Mouse (Mus musculus) forebrain, embryonic 10.5 days (tissue): ENCODE results near the gene Ovca2. TPM values are rescaled to one million over a fixed set of nuclear protein-coding genes. Genes with fewer than 3 reads are reported as not detected.

Experiments used
- DNase-seq: peaks from one replicate; pipeline ENCODE4 v3.0.0-alpha.2; 2017; ENCODE audit warnings: low spot score; ENCODE audit errors: extremely low spot score
- H3K27ac ChIP-seq: fragments of 300-500 bp; sonication (generic); 2 replicates; pipeline ENCODE4 v1.5.1; 2016; ENCODE audit warnings: mild to moderate bottlenecking
- H3K27me3 ChIP-seq: fragments of 300-500 bp; sonication (generic); 2 replicates; pipeline ENCODE4 v1.6.1; 2016; ENCODE audit warnings: mild to moderate bottlenecking; ENCODE audit not compliant: poor library complexity, severe bottlenecking
- H3K36me3 ChIP-seq: fragments of 300-500 bp; sonication (generic); replicated peaks from 2 replicates; pipeline ENCODE4 v1.6.1; 2016; ENCODE audit warnings: mild to moderate bottlenecking, moderate library complexity
- H3K4me1 ChIP-seq: fragments of 300-500 bp; sonication (generic); 2 replicates; pipeline ENCODE4 v1.6.1; 2016
- H3K4me3 ChIP-seq: fragments of 300-500 bp; sonication (generic); 2 replicates; pipeline ENCODE4 v1.5.1; 2016; ENCODE audit warnings: mild to moderate bottlenecking, moderate library complexity
- H3K9me3 ChIP-seq: fragments of 300-500 bp; sonication (generic); 2 replicates; pipeline ENCODE4 v1.6.1; 2016; ENCODE audit warnings: mild to moderate bottlenecking, moderate library complexity
- WGBS: fragments of 180-500 bp; shearing (Covaris S2); methylation state at CpG from one replicate; pipeline ENCODE4 v1.1.7; 2016; 5-methylcytosine and 5-hydroxymethylcytosine counted together
- polyA plus RNA-seq: library from polyadenylated mRNA; unstranded; fragments of >200 nt; fragmentation: Nextera tagmentation; extraction: Ambion mirVana; gene quantifications from 2 replicates; pipeline ENCODE4 v1.2.1, GENCODE M21; 2016

The Ovca2 gene
- polyA plus RNA-seq, 1 experiment from 2014 or later = 33.6 TPM

DNA sequence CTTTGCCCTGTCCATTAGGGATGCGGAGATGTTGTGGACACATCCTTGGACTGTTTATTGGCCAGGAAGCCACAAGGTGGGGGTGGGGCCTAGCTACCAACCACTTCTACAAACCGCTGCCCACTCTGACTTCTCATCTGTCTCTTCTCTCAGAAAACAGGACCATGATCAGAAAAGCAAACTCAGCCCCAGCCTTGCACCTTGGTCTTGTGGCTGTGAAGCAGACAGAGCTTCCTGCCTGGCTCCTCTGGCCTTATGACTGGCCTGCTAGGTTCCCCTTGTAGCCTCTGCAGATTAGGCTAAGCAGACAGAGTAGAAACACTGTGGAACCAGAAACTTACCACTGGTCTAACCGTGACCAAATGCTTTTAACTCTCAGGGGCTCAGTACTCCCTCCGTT lies 30.7 kb upstream of the Ovca2 start:
- H3K36me3 ChIP-seq = no peaks in the 10 kb centered on the region
- H3K4me1 ChIP-seq = peaks cover 76% of the 10 kb centered on the region
- DNase-seq = no peak
- peak overlapping the region; percentile 61 for H3K27ac ChIP-seq
- no peak overlapping the region for H3K4me3 ChIP-seq
- no peaks in the 10 kb centered on the region for H3K9me3 ChIP-seq
- H3K27me3 ChIP-seq = peaks cover 43% of the 10 kb centered on the region
- 66% methylated on average over 4 of the region's 4 CpGs for WGBS

DNA sequence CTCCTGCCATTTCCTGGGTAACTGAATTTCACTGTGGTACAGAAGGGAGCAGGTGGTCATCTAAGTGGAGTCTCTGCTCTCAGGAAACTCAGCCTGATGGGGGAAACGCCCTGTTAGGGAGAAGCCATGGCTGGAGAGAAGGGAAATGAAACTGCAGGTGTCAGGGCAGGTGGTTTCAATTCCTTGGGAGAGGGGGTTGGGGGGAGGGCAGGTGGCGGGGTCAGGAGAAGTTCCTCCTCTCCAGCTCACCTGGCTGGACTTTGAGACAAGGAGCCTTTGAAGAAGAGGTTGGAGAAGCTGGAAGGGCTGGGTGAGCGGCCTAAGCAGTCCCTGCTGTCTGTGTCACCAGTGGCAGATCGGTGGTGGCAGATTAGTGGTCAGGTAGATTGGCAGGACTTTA lies 27.7 kb upstream of the Ovca2 start:
- Histone ChIP-seq H3K4me3 (no peak overlapping the region), H3K36me3 (no peaks in the 10 kb centered on the region), H3K27ac (no peak overlapping the region), H3K4me1 (peaks cover 66% of the 10 kb centered on the region), H3K27me3 (peaks cover 39% of the 10 kb centered on the region), H3K9me3 (no peaks in the 10 kb centered on the region)
- DNase-seq = no peak
- 69% methylated on average over 4 of the region's 4 CpGs for WGBS

- Histone ChIP-seq H3K4me3 (no peak overlapping the region), H3K27ac (peak overlapping the region; percentile 12; the same call in 1 of the 2 replicates), H3K27me3 (peaks cover 43% of the 10 kb centered on the region), H3K9me3 (no peaks in the 10 kb centered on the region), H3K36me3 (no peaks in the 10 kb centered on the region), H3K4me1 (peaks cover 47% of the 10 kb centered on the region)
- WGBS = 28% methylated on average over 9 of the region's 9 CpGs
- DNase-seq = no peak
Measured at GRCm38 (mm10) chr11:75204472-75204871, 25.8 kb upstream of the Ovca2 start.

- DNase-seq = no peak
- 85% methylated on average over 4 of the region's 4 CpGs for WGBS
- no peak overlapping the region for H3K27ac ChIP-seq
- H3K4me3 ChIP-seq = no peak overlapping the region
- H3K27me3 ChIP-seq = peaks cover 46% of the 10 kb centered on the region
- no peaks in the 10 kb centered on the region for H3K36me3 ChIP-seq
- H3K4me1 ChIP-seq = peaks cover 42% of the 10 kb centered on the region
- no peaks in the 10 kb centered on the region for H3K9me3 ChIP-seq
Measured at GRCm38 (mm10) chr11:75203926-75204325, 25.3 kb upstream of the Ovca2 start.

GRCm38 (mm10) chr11:75201721-75202120 lies 23.1 kb upstream of the Ovca2 start:
- Histone ChIP-seq H3K27ac (no peak overlapping the region), H3K27me3 (peaks cover 68% of the 10 kb centered on the region), H3K9me3 (no peaks in the 10 kb centered on the region), H3K4me1 (peaks cover 50% of the 10 kb centered on the region), H3K4me3 (no peak overlapping the region), H3K36me3 (no peaks in the 10 kb centered on the region)
- WGBS = 73% methylated on average over 8 of the region's 8 CpGs
- no peak for DNase-seq

- Histone ChIP-seq H3K9me3 (no peaks in the 10 kb centered on the region), H3K27ac (no peak overlapping the region), H3K27me3 (peaks cover 76% of the 10 kb centered on the region), H3K4me3 (no peak overlapping the region), H3K36me3 (no peaks in the 10 kb centered on the region), H3K4me1 (peaks cover 57% of the 10 kb centered on the region)
- 92% methylated on average over 12 of the region's 12 CpGs for WGBS
- no peak for DNase-seq
Measured at GRCm38 (mm10) chr11:75200935-75201334, 22.3 kb upstream of the Ovca2 start.

- H3K27me3 ChIP-seq = peaks cover 86% of the 10 kb centered on the region
- H3K4me3 ChIP-seq = no peak overlapping the region
- H3K9me3 ChIP-seq = no peaks in the 10 kb centered on the region
- H3K27ac ChIP-seq = no peak overlapping the region
- no peaks in the 10 kb centered on the region for H3K36me3 ChIP-seq
- DNase-seq = no peak
- H3K4me1 ChIP-seq = peaks cover 58% of the 10 kb centered on the region
- 93% methylated on average over 5 of the region's 5 CpGs for WGBS
Measured at GRCm38 (mm10) chr11:75199951-75200350, 21.3 kb upstream of the Ovca2 start.

DNA sequence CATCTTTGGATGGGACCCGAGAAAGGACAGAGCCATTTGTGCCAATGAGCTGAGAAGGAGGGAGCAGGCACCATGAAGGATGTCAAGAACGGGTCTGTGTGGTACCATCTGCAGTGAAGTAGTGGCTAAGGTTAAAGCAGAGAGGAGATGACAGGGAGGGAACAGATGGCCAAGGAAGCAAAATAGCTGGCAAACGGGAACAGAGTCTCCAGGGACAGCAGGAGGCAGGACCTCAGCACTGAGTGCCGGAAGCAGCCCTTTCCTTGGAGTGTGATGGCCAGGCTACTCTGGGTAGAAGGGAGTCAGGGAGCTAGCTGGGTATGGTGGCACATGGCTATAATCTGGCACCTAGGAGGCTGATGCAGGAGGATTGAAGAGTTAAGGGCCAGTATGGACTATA lies 20.2 kb upstream of the Ovca2 start:
- no peak for DNase-seq
- peaks cover 93% of the 10 kb centered on the region for H3K27me3 ChIP-seq
- H3K4me1 ChIP-seq = peaks cover 58% of the 10 kb centered on the region
- H3K9me3 ChIP-seq = no peaks in the 10 kb centered on the region
- H3K4me3 ChIP-seq = no peak overlapping the region
- WGBS = 78% methylated on average over 4 of the region's 4 CpGs
- no peak overlapping the region for H3K27ac ChIP-seq
- no peaks in the 10 kb centered on the region for H3K36me3 ChIP-seq

GRCm38 (mm10) chr11:75197956-75198355 lies 19.3 kb upstream of the Ovca2 start:
- Histone ChIP-seq H3K27ac (no peak overlapping the region), H3K4me3 (no peak overlapping the region), H3K9me3 (no peaks in the 10 kb centered on the region), H3K27me3 (peaks cover 93% of the 10 kb centered on the region), H3K36me3 (no peaks in the 10 kb centered on the region), H3K4me1 (peaks cover 58% of the 10 kb centered on the region)
- DNase-seq = no peak
- 39% methylated on average over 7 of the region's 7 CpGs for WGBS

DNA sequence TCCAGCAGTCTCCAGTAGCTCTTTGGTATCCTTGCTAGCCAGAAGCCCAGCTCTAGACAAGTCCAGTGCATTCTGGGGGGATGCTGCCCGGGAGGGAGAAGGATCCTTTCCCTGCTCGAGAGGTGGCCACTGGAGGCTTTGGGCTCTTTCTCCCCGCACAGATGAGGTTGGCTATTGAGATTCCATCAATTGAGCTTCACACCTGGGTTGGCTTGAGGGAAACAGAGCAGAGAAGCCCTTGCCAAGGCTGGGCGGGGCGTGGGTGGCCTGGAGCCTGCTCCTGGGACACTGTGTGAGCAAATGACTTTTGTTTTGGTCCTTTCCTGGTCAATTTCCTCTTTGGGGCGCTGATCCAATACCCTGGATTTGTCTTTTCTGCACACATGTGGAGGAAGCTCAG lies 17.5 kb upstream of the Ovca2 start:
- peaks cover 64% of the 10 kb centered on the region for H3K4me1 ChIP-seq

GRCm38 (mm10) chr11:75194850-75195461 lies 16.3 kb upstream of the Ovca2 start:
- Histone ChIP-seq H3K9me3 (no peaks in the 10 kb centered on the region), H3K36me3 (no peaks in the 10 kb centered on the region), H3K27ac (peak overlapping the region; percentile 70), H3K27me3 (peaks cover 92% of the 10 kb centered on the region), H3K4me1 (peaks cover 73% of the 10 kb centered on the region), H3K4me3 (peak overlapping the region; percentile 58)
- WGBS = under 1% methylated on average over 39 of the region's 39 CpGs
- DNase-seq = peak; percentile 77

More for the DNA sequence above, 17.5 kb upstream of the Ovca2 start:
- no peak for DNase-seq
- Histone ChIP-seq H3K27ac (no peak overlapping the region), H3K4me3 (no peak overlapping the region), H3K36me3 (no peaks in the 10 kb centered on the region), H3K27me3 (peaks cover 99% of the 10 kb centered on the region), H3K9me3 (no peaks in the 10 kb centered on the region)
- WGBS = 36% methylated on average over 6 of the region's 6 CpGs

DNA sequence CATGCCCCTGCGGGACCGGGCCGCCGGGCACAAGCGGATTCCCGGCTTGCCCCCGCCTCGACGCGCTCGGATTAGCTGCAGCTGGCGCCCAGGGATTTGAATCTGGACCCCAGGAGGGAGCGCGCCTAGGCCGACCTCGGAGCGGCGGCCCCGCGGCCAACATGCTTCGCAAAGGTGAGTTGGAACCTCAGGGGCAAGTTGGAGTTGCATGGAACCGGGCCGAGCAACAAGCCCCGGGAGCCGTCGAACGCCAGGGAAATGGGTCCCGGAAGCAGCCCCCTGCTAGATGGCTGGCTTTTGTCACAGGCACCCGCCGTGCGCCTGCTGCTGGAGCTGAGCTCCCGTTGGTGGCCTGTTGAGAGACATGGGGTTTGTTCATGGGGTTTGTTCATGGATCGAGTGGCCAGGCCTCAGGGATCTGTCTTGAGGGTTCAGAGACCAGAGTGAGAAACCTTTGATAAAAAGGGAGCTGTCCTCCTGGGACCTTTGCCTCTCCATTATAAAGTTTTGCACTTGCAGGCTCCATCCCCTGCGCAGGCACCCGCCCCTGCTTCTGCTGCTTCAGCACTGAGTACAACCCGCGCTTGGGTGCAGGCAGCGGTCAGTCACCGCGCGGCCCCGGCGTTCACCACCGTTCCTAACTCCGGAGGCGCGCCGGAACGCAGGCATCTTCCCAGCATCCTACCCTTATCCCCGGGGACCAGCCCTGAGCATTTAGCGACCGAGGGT lies 15.7 kb upstream of the Ovca2 start:
- under 1% methylated on average over 52 of the region's 52 CpGs for WGBS
- peak overlapping the region; percentile 70; the same call in 1 of the 2 replicates for H3K27ac ChIP-seq
- H3K9me3 ChIP-seq = no peaks in the 10 kb centered on the region
- no peaks in the 10 kb centered on the region for H3K36me3 ChIP-seq
- DNase-seq = peak; percentile 54
- peak overlapping the region; percentile 58 for H3K4me3 ChIP-seq
- H3K27me3 ChIP-seq = peaks cover 86% of the 10 kb centered on the region
- peaks cover 79% of the 10 kb centered on the region for H3K4me1 ChIP-seq
